Mouse (Mus musculus): ENCODE measurements around the gene Prdm10.

Prdm10 gene

DNA sequence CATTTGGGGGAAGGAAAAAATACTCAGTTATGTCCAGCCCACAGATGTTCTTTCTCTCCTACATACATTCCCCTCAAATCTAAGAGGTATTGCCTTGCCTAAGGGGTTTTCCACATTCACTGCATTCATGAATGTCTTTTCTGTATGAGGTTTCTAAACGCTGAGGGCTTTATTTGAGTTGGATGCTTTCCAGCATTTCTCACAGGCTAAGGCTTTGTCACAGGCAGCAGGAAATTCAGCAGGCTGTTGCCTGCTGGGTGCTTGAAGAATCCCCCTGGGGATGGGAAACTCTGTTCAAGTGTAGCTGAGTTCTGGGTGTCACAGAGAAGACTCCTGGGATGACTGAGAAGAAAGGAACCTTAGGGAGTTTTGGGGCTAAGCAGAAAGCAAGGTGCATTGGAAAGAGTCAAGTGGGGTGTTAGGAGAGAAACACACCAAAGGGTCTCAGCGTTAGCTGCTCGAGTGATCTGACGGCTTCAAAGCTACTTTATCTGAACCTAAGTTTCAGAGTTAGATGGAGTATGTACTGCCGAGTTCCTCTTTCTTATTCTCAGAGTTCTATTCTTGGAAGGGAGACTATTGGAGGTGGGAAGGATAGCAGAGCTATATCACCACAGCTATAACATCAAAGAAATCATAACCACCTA is 14.2 kb upstream of the Prdm10 start:
- no peak for DNase-seq

- DNase-seq = no peak
Measured at GRCm38 (mm10) chr9:31271221-31272015, 8.9 kb upstream of the Prdm10 start.

- no peak for DNase-seq
Measured at GRCm38 (mm10) chr9:31272160-31272559, 8.2 kb upstream of the Prdm10 start.

GRCm38 (mm10) chr9:31278651-31279050 is 1.7 kb upstream of the Prdm10 start:
- DNase-seq = no peak

DNA sequence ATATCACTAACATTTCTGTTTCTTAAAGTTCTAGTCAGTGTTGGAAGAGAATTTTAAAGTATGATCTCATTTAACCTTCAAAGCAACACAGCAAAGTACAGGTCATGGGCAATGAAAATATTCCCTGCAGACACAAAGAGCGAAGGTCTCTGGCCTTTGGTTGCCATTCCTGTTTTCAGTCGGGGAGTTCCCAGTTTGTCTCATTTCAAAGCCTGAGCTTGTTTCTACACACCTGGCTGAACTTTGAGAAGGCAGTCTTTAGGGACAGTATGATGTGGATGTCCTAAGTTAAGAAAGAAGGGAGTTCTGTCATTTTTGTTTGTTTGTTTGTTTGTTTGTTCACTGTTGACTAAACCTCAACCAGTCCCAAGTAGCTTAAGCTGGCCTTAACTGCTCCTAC is 1.0 kb upstream of the Prdm10 start:
- DNase-seq = no peak

DNA sequence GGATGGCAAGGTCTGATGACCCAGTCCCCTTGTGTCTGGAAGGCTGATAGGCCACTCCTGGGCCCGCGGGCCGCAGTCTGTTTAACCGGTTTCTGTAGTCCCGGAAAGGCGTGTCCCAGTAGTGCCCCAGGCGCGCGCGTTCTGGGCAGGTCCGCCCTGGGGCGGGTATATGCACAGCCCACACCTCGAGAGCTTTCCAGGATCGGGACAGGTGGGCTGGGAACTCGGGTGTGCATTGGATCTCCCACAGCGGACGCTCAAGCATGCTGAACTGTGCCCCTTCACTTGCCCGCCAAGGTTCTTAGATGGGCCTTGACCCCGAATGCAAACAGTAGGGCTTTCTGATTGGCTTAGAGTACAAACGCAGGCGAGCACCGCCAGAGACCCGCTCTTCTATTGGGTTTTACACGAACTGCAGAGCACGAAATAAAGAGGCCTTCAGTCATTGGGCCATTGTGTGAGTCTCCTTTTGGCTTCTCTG is 413 bp upstream of the Prdm10 start:
- no peak for DNase-seq

DNA sequence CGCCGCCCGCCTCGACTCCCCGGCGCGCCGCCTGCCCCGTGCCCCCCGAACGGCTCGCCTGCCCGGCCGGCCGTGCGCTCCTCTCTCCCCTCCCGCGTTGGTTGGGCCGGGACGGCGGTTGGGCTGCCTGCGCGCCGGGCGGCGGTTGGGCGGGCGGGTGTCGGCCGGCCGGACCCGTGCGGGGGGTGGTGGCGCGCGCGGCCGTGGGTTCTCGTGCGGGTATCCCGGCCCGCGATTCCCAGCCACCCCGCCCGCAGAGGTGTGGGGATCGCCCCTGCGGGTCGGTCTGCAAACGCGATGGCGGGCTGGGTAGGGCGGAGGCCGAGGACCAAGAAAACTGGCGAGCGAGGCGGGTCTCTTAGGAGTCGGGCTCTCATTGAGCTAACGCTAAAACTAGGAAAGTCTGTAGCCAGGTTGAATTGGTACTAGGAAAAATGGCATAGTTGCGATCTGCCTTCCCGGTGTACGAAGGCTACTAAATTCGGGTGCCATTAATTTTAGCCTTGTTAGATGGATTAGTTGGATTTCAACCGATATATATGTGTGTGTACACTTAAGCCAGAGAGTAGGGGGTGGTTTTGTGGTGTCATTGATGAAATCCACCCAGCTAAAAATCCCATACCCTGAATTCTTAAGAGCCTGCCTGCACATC is 799 bp downstream of the Prdm10 start:
- peak; percentile 75 for DNase-seq

GRCm38 (mm10) chr9:31281663-31282015 is 1.3 kb downstream of the Prdm10 start:
- DNase-seq = peak; percentile 20

- DNase-seq = no peak
Measured at GRCm38 (mm10) chr9:31282536-31282935, 2.2 kb downstream of the Prdm10 start.

GRCm38 (mm10) chr9:31283044-31283443 is 2.7 kb downstream of the Prdm10 start:
- no peak for DNase-seq

- no peak for DNase-seq
Measured at GRCm38 (mm10) chr9:31283911-31284310, 3.6 kb downstream of the Prdm10 start.

DNA sequence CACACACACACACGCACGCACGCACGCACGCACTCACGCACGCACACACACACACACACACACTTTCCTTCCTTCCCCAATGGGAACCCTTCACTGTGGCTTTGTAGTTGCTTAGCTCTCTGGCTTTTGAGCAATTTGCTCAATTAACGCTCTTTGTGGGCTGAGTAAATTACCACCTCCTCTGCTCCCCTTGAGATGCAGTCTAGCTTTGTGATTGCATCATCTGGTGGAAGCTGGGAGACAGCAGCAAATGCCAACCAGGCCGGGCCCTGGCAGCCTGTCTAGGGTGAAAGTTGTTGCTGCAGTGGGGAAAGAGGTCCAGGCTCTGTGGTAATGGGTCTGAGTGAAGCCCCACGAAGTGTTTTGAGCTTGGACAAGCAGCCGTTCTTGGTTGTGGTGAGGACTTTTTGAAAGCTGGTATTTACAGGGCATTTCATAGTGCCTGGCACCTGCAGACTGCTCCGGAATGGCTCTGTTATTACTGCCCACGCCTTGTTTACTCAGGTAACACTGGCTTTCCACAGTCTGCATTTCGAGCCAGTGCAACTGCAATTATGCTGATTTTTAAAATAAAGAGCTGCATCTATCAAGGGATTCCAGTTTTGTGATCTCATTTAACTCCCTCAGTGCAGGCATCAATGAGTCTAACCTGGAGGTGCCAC is 10.0 kb downstream of the Prdm10 start:
- peak; percentile 15 for DNase-seq

DNA sequence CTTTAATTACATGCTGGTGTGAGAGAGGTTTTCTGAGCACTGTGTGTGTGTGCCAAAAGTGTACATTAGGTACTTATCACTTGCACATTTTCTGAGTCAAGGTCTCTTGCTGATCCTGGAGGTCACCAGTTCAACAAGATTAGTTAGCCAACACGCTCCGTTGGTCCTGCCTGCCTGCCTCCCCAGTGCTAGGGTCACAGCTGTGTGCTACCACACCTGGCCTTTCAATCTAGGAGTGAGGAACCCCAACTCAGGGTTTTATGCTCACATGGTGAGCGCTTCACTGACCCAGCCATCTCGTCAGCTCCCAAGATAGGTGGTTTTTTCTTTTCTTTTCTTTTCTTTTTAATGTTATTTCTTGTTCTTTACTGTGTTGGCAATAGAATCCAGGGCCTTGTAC is 11.6 kb downstream of the Prdm10 start:
- no peak for DNase-seq

GRCm38 (mm10) chr9:31293208-31293607 is 12.9 kb downstream of the Prdm10 start:
- DNase-seq = no peak

DNA sequence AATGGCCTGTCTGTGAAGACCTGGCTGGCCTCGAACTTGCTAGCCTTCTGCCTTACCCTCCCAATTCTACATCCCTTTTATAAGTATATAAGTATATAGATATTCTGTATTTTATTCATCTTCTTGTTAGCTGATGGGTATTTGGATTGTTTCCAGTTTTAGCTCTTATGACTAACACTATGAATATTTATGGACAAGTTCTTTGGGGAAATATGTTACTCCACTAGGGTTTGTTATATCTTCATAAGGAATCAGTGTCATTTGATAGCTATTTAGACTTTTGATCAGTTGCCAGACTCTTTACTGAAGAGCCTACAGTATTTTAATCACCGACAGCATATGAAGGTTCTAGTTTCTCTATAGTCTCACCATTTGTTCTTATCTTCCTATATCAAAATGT is 15.0 kb downstream of the Prdm10 start:
- DNase-seq = no peak

- no peak for DNase-seq
Measured at GRCm38 (mm10) chr9:31296293-31296692, 16.0 kb downstream of the Prdm10 start.

DNA sequence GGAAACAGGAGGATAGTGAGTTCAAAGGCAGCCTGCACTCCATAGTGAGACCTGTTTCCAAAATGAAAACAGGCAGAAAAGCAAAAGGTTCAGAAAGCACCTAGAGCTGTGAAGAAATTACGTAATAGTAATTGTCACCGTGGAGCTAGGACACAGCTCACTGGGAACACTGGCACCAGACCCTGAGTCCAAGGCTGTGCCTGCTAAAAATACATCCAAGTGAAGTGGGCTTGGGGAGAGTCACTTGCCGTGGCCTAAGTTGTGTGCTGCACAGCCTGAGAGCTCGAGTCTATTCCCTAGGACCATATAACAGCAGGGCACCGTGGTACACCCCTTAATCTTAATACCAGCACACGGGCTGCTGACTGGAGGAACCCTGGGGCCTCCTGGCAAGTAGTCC is 18.4 kb downstream of the Prdm10 start:
- no peak for DNase-seq

DNA sequence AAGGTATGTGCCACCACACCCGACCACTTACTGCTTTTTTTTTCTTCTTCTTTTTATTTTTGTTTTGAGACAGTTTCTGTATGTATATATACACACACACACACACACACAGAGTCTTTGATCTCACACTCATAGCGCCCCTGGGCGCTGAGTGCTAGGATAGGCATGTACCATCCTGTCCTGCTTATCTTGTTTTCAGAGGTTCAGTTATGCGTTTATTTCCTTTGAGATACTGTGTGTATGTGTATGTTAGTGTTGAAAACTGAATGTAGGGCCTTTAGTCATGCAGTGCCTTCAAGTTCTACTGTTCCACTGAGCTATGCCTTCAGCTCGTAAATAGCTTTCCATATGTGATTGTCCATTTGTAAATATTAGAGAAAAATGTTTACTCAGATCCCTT is 20.2 kb downstream of the Prdm10 start:
- DNase-seq = no peak

DNA sequence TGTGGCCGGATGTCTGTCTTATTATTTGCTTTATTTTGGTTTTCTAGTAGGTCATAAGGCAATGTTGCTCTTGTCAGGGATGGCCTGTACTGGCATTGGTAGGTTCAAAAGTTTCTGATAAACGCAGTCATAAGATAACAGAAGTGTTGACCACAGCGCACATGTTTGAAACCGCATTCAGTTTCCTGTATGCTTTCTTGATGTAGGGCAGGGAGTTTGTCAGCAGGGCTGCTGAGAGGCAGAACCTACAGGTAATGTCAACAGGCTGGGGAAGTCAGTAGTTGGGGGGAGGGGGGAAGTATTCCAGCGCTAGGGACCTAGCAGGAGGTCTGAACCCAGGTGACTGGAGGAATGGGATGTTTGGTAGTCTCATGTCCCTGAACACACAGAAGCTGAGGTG is 20.8 kb downstream of the Prdm10 start:
- DNase-seq = no peak

GRCm38 (mm10) chr9:31301526-31302311 is 21.4 kb downstream of the Prdm10 start:
- DNase-seq = no peak

- DNase-seq = no peak
Measured at GRCm38 (mm10) chr9:31304358-31304757, 24.0 kb downstream of the Prdm10 start.

DNA sequence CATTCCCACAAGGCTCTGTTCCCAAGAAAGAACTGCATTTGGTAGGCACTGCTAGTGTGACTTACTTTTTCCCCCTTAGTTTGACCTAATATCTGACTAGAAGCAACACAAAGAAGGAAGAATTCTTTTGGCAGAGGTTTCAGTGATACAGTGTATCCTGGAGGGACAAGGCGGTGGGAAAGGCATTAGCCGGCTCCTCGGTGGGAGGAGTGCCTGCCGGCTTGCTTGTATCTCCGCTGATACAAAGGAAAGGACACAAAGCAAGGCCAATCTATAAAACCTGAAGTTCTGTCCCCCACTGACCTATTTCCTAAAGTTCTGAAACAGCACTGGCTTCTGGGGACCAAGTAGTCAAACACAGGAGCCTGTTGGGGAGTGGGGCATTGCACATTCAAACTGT is 24.8 kb downstream of the Prdm10 start:
- DNase-seq = no peak

DNA sequence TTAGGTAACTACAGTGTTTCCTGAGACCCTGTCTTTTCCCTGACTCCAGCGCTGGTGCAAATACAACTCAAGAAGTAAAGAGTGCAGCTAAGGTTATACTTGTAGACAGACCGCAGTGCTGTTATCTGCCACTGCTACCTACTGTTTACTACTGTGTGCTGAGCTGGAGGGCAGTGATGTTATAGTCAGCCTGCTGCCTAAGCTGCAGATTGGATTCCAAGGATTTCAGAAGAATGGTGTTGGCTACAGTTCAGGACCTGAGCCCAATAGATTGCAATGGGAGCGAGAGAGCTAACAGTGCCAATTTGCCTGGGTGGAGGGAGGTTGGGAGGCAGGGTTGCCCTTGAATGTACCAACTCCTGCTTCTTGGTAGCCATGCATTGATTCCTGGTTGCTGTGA is 25.5 kb downstream of the Prdm10 start:
- no peak for DNase-seq
